ENCODE assay signal across 11 mouse cellular contexts in the genomic region with DNA sequence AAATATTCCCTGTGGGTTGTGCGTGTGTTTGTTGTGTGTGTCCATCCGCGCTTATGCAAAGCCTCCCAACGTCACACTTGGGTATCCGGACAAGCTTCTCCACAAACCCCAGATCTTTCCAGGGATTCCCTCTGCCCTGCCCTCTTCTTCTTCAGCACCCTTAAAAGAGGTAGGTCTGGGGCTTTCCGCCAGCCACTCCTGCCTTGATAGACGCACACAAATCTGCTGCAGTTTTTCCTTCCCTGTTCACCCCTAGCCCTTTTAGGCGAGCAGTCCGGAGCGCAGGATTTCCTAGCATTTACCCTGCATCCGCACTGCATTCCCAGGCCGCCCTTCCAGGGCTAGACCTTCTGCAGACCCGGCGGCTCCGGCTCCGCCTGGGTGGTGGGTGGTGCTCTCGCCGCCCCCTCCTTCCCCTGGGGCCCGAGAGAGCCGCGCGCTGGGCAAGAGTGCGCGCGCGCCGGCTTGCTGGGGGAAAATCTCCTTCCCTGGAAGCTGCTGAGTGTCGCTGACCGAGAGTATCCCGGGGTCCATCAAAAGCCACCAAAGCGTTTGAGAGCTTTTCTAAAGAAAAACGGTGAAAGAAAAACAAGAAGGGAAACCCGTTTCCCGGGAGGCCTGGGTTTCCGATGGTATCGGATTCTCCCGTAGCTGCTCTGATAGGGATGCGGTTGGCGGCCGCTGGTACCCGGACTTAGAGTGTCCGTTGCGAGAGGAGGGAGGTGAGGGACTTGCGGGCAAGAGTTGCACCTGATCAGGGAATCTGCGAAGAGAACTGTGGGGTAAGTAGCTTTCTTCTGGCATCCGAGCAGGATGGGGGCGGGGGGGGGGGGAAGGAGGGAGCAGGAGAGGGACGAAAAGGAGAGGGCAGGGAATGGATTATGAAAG. TPM values are rescaled to one million over a fixed set of nuclear protein-coding genes. Genes with fewer than 3 reads are reported as not detected.
DNase-seq lines count a peak whose midpoint lies in the region; ATAC-seq and TF ChIP-seq lines count a peak whose summit lies in the region.
"Had no signal": no experiment of that assay in that cellular context is flagged by ENCODE, and none has a peak within 500 bp of the region (broad histone marks: within the 10 kb centered on the region; RNA-seq: fewer than 3 reads in every experiment).

Car10 (plus strand) TSS at position 88 of the 888 bp plus-strand sequence.

- H3K27me3 ChIP-seq in heart, embryonic 13.5 days (replicated peaks): peaks cover 72% of the 10 kb centered on the region
- peaks cover 39% of the 10 kb centered on the region for H3K27me3 ChIP-seq in forebrain, embryonic 15.5 days

- no peaks in the 10 kb centered on the region for H3K9me3 ChIP-seq in heart, embryonic 13.5 days
- H3K9me3 ChIP-seq in forebrain, embryonic 15.5 days: no peaks in the 10 kb centered on the region

- H3K4me2 ChIP-seq in heart, embryonic 13.5 days: peak within 1 kb of the TSS; percentile 73
- H3K4me2 ChIP-seq in forebrain, embryonic 15.5 days (replicated peaks): peak within 1 kb of the TSS; percentile 88

- TF ChIP-seq POLR2A in olfactory bulb, adult 2 months (IDR thresholded peaks at IDR 0.05; ENCODE audit: insufficient read depth, low read depth, low read length): 0 out of 2 replicates have a peak, but pooled peaks have one; percentile 34

- DNase-seq in heart, postnatal 25 days (ENCODE audit: low spot score): no peak
- peak; percentile 65 for DNase-seq in cerebellum, adult 11 months
- DNase-seq in left cerebral cortex, adult 8-10 months (ENCODE audit: low spot score in 2 of 2): peak; percentile 36 to 50
- no peak for DNase-seq in urinary bladder, postnatal 10 days (ENCODE audit: low spot score)
- no peak for DNase-seq in adrenal gland, adult 8-10 months

- H3K9ac ChIP-seq in heart, embryonic 13.5 days: no peak within 1 kb of the TSS
- peak within 1 kb of the TSS; percentile 44 for H3K9ac ChIP-seq in forebrain, embryonic 15.5 days (replicated peaks)

- H3K4me3 ChIP-seq in heart, embryonic 13.5 days: peak within 1 kb of the TSS; percentile 52
- H3K4me3 ChIP-seq in forebrain, embryonic 15.5 days: peak within 1 kb of the TSS; percentile 45
- peak within 1 kb of the TSS; percentile 53 for H3K4me3 ChIP-seq in olfactory bulb, adult 2 months (ENCODE audit: insufficient read depth, low read depth, low read length)
- H3K4me3 ChIP-seq: erythroblast, embryonic 14.5 days had no signal

- TF ChIP-seq CTCF in olfactory bulb, adult 2 months (IDR thresholded peaks at IDR 0.05; ENCODE audit: insufficient read depth, low read depth, low read length): no peak

- H3K36me3 ChIP-seq in heart, embryonic 13.5 days: no peaks in the 10 kb centered on the region
- H3K36me3 ChIP-seq in forebrain, embryonic 15.5 days: no peaks in the 10 kb centered on the region

- no peak for ATAC-seq in heart, embryonic 13.5 days (ENCODE audit: extremely low read depth, insufficient number of reproducible peaks, low FRiP score, low TSS enrichment)
- peak; percentile 64 for ATAC-seq in forebrain, embryonic 15.5 days (replicated peaks)

- intact Hi-C loops in heart, postnatal 25 days (cut with DNase I): no loop called here

- H3K27ac ChIP-seq in heart, embryonic 13.5 days (replicated peaks): no peak within 1 kb of the TSS
- H3K27ac ChIP-seq in forebrain, embryonic 15.5 days (replicated peaks): no peak within 1 kb of the TSS; the same call in 1 of the 2 replicates
- peak within 1 kb of the TSS; percentile 58 for H3K27ac ChIP-seq in olfactory bulb, adult 2 months (ENCODE audit: insufficient read depth, low read depth, low read length)

- WGBS in heart, embryonic 13.5 days: 2% methylated on average over 47 of the region's 48 CpGs
- WGBS in forebrain, embryonic 15.5 days: under 1% methylated on average over 46 of the region's 48 CpGs
- WGBS in olfactory bulb, adult 2 months: under 1% methylated on average over 47 of the region's 48 CpGs

- H3K4me1 ChIP-seq in heart, embryonic 13.5 days: peaks cover 21% of the 10 kb centered on the region
- peaks cover 30% of the 10 kb centered on the region for H3K4me1 ChIP-seq in forebrain, embryonic 15.5 days
- peaks cover 8% of the 10 kb centered on the region for H3K4me1 ChIP-seq in olfactory bulb, adult 2 months (ENCODE audit: control insufficient read depth, insufficient read depth, low read length)

RNA-seq across cellular contexts. Expression of gene Car10, which starts in this region (rescaled TPM):
- 0.15 TPM in 2 replicates for polyA plus RNA-seq in heart, embryonic 13.5 days (2015; fragmentation: Nextera tagmentation; extraction: Ambion mirVana)
- total RNA-seq in heart, postnatal 25 days (2021): not detected
- 8.5 and 10.6 TPM in 2 replicates for polyA plus RNA-seq in forebrain, embryonic 15.5 days (2015; fragmentation: Nextera tagmentation; extraction: Ambion mirVana)
- 100 to 1,000 TPM; 109 to 120 (median 112) TPM for total RNA-seq in left cerebral cortex, adult 8-10 months (2022)
- not detected in 2 replicates for polyA plus RNA-seq in olfactory bulb, adult 2 months (2012; ENCODE audit: insufficient read depth, insufficient read length, low replicate concordance, missing spikeins)
- total RNA-seq in adrenal gland, adult 8-10 months (2022): under 1 TPM in 2 of 4 experiments, not detected in 2; 0.17 to 0.40 TPM
- polyA plus RNA-seq: C2C12; erythroblast, embryonic 14.5 days; spleen, adult 2 months had no signal

Comparison
In these comparisons a context has a peak if more than half of its experiments do, and no peak if none do; other contexts are left out.
1. RNA of gene Car10 (total RNA-seq): 109 to 120 TPM in left cerebral cortex, adult 8-10 months; 0.17 to 0.40 TPM in adrenal gland, adult 8-10 months and not detected in heart, postnatal 25 days; every median in the first group is over 10 times any median in the second.
2. DNase-seq: peak in cerebellum, adult 11 months (single experiment) and left cerebral cortex, adult 8-10 months (2 of 2); none in heart, postnatal 25 days (single experiment), urinary bladder, postnatal 10 days (single experiment) and adrenal gland, adult 8-10 months (single experiment).
3. Peak in every context shown above with its lines, with median percentiles within 50 percentile points of each other: H3K4me3 ChIP-seq.